24 mouse cellular contexts compared by ENCODE assay signal in the genomic region with DNA sequence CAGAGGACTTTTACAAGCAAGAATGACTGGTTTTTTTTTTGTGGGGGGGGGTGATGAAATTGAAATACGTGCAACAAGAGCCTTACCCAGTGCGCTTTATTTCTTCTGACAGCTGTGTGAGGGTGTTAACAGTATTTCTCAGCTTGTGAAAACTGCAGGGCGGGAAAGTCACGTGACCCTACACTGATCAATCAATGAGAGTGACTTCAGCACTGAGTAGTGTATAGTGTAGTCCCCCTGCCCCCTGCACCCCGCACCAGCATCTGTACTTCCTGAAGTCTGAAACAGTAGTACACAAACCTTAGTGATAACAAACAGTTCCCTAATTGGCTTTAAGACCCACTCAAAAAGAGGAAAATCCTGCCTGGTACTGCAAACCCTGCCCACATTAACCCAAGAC.
DNase-seq lines count a peak whose midpoint lies in the region; ATAC-seq lines count a peak whose summit lies in the region.
"Had no signal": no experiment of that assay in that cellular context is flagged by ENCODE, and none has a peak within 500 bp of the region (broad histone marks: within the 10 kb centered on the region; RNA-seq: fewer than 3 reads in every experiment).

No protein-coding gene starts in this region.

- 0 out of 2 replicates have a peak, but pooled peaks have one; percentile 24 for ATAC-seq in forebrain, embryonic 13.5 days
- 0 out of 2 replicates have a peak, but pooled peaks have one; percentile 42 for ATAC-seq in midbrain, embryonic 11.5 days (ENCODE audit: low FRiP score)
- no peak for ATAC-seq in midbrain, embryonic 14.5 days (ENCODE audit: low FRiP score, low TSS enrichment)
- peak; percentile 84 for ATAC-seq in limb, embryonic 11.5 days (ENCODE audit: insufficient number of reproducible peaks, low FRiP score, low TSS enrichment, low read depth)
- ATAC-seq: CD4-positive, CD25-positive, alpha-beta regulatory T cell, adult 4 months; hindbrain, embryonic 16.5 days; midbrain, embryonic 16.5 days had no signal

- H3K27me3 ChIP-seq in forebrain, embryonic 13.5 days, result no peaks in the 10 kb centered on the region
- no peaks in the 10 kb centered on the region for H3K27me3 ChIP-seq in forebrain, embryonic 10.5 days (ENCODE audit: poor library complexity, severe bottlenecking)
- no peaks in the 10 kb centered on the region for H3K27me3 ChIP-seq in midbrain, embryonic 11.5 days (ENCODE audit: control insufficient read depth, insufficient read depth, low read length)
- no peaks in the 10 kb centered on the region for H3K27me3 ChIP-seq in midbrain, embryonic 14.5 days (ENCODE audit: control insufficient read depth, insufficient read depth, low read length)
- H3K27me3 ChIP-seq in limb, embryonic 11.5 days (ENCODE audit: control insufficient read depth, insufficient read depth, low read length), result no peaks in the 10 kb centered on the region
- H3K27me3 ChIP-seq: heart, embryonic 13.5 days; liver, embryonic 15.5 days; lung, embryonic 15.5 days; neural tube, embryonic 13.5 days had no signal

- WGBS in forebrain, embryonic 13.5 days, result 82% methylated on average over 5 of the region's 5 CpGs
- 80% methylated on average over 5 of the region's 5 CpGs for WGBS in forebrain, embryonic 10.5 days
- 79% methylated on average over 5 of the region's 5 CpGs for WGBS in midbrain, embryonic 11.5 days
- 79% methylated on average over 5 of the region's 5 CpGs for WGBS in midbrain, embryonic 14.5 days
- 53% methylated on average over 5 of the region's 5 CpGs for WGBS in limb, embryonic 11.5 days

- H3K9ac ChIP-seq in forebrain, embryonic 13.5 days, result no peak overlapping the region
- H3K9ac ChIP-seq in midbrain, embryonic 11.5 days (ENCODE audit: low read length), result no peak overlapping the region
- H3K9ac ChIP-seq in midbrain, embryonic 14.5 days (replicated peaks; ENCODE audit: low read length), result no peak overlapping the region
- no peak overlapping the region for H3K9ac ChIP-seq in limb, embryonic 11.5 days (ENCODE audit: low read length)
- H3K9ac ChIP-seq: heart, embryonic 13.5 days; liver, embryonic 15.5 days; lung, embryonic 15.5 days; neural tube, embryonic 13.5 days had no signal

- H3K4me3 ChIP-seq in forebrain, embryonic 13.5 days, result no peak overlapping the region
- H3K4me3 ChIP-seq in forebrain, embryonic 10.5 days, result no peak overlapping the region
- no peak overlapping the region for H3K4me3 ChIP-seq in midbrain, embryonic 11.5 days (ENCODE audit: low read depth, low read length)
- H3K4me3 ChIP-seq in midbrain, embryonic 14.5 days (replicated peaks; ENCODE audit: low read depth, low read length), result no peak overlapping the region
- H3K4me3 ChIP-seq in limb, embryonic 11.5 days (ENCODE audit: low read depth, low read length), result no peak overlapping the region
- H3K4me3 ChIP-seq: heart, embryonic 13.5 days; layer of hippocampus, adult 2 months; liver, embryonic 15.5 days; lung, embryonic 15.5 days; neural tube, embryonic 13.5 days had no signal

- no peaks in the 10 kb centered on the region for H3K9me3 ChIP-seq in forebrain, embryonic 13.5 days (replicated peaks)
- H3K9me3 ChIP-seq in forebrain, embryonic 10.5 days, result no peaks in the 10 kb centered on the region
- H3K9me3 ChIP-seq in midbrain, embryonic 11.5 days (ENCODE audit: control insufficient read depth, low read length), result no peaks in the 10 kb centered on the region
- no peaks in the 10 kb centered on the region for H3K9me3 ChIP-seq in midbrain, embryonic 14.5 days (ENCODE audit: control insufficient read depth, low read length)
- H3K9me3 ChIP-seq in limb, embryonic 11.5 days (ENCODE audit: control insufficient read depth, low read length), result no peaks in the 10 kb centered on the region
- H3K9me3 ChIP-seq: heart, embryonic 13.5 days; liver, embryonic 15.5 days; lung, embryonic 15.5 days; neural tube, embryonic 13.5 days had no signal

- no peak for DNase-seq in forebrain, embryonic 10.5 days (ENCODE audit: extremely low spot score, low spot score)
- DNase-seq in midbrain, embryonic 11.5 days (ENCODE audit: low spot score, missing footprints), result no peak
- DNase-seq in midbrain, embryonic 14.5 days, result no peak
- DNase-seq in limb, embryonic 11.5 days (ENCODE audit: low spot score), result peak; percentile 32
- no peak for DNase-seq in layer of hippocampus, adult 9-11 months
- no peak for DNase-seq in urinary bladder, postnatal 36 days (ENCODE audit: low spot score in 2 of 2)
- DNase-seq: adrenal gland, postnatal 25 days; cerebellum, adult 18-20 months; cerebellum, postnatal 10 days; heart, postnatal 10 days; kidney, adult 18-20 months; kidney, postnatal 36 days; thymus, adult 2 months; thymus, postnatal 36 days had no signal

- no peaks in the 10 kb centered on the region for H3K36me3 ChIP-seq in forebrain, embryonic 13.5 days (ENCODE audit: poor library complexity, severe bottlenecking)
- no peaks in the 10 kb centered on the region for H3K36me3 ChIP-seq in forebrain, embryonic 10.5 days (replicated peaks)
- H3K36me3 ChIP-seq in midbrain, embryonic 11.5 days (ENCODE audit: control insufficient read depth, insufficient read depth, low read length), result no peaks in the 10 kb centered on the region
- no peaks in the 10 kb centered on the region for H3K36me3 ChIP-seq in midbrain, embryonic 14.5 days (ENCODE audit: control insufficient read depth, insufficient read depth, low read length)
- no peaks in the 10 kb centered on the region for H3K36me3 ChIP-seq in limb, embryonic 11.5 days (ENCODE audit: control insufficient read depth, insufficient read depth, low read length)
- H3K36me3 ChIP-seq: heart, embryonic 13.5 days; liver, embryonic 15.5 days; lung, embryonic 15.5 days; neural tube, embryonic 13.5 days had no signal

- no peak overlapping the region for H3K27ac ChIP-seq in forebrain, embryonic 13.5 days
- no peak overlapping the region for H3K27ac ChIP-seq in forebrain, embryonic 10.5 days
- H3K27ac ChIP-seq in midbrain, embryonic 11.5 days (ENCODE audit: low read depth, low read length), result no peak overlapping the region
- H3K27ac ChIP-seq in midbrain, embryonic 14.5 days (replicated peaks; ENCODE audit: low read depth, low read length), result no peak overlapping the region
- no peak overlapping the region for H3K27ac ChIP-seq in limb, embryonic 11.5 days (replicated peaks; ENCODE audit: low read depth, low read length)
- H3K27ac ChIP-seq: heart, embryonic 13.5 days; layer of hippocampus, adult 2 months; liver, embryonic 15.5 days; lung, embryonic 15.5 days; macrophage; neural tube, embryonic 13.5 days had no signal

- H3K4me2 ChIP-seq in forebrain, embryonic 13.5 days, result no peak overlapping the region
- no peak overlapping the region for H3K4me2 ChIP-seq in midbrain, embryonic 11.5 days
- H3K4me2 ChIP-seq in midbrain, embryonic 14.5 days (ENCODE audit: low read length), result no peak overlapping the region
- no peak overlapping the region for H3K4me2 ChIP-seq in limb, embryonic 11.5 days (ENCODE audit: low read depth, severe bottlenecking)
- H3K4me2 ChIP-seq: heart, embryonic 13.5 days; liver, embryonic 15.5 days; lung, embryonic 15.5 days; neural tube, embryonic 13.5 days had no signal

- H3K4me1 ChIP-seq in forebrain, embryonic 13.5 days, result no peaks in the 10 kb centered on the region
- H3K4me1 ChIP-seq in forebrain, embryonic 10.5 days, result no peaks in the 10 kb centered on the region
- H3K4me1 ChIP-seq in midbrain, embryonic 11.5 days (ENCODE audit: control insufficient read depth, insufficient read depth, low read length), result no peaks in the 10 kb centered on the region
- no peaks in the 10 kb centered on the region for H3K4me1 ChIP-seq in midbrain, embryonic 14.5 days (ENCODE audit: control insufficient read depth, insufficient read depth, low read length)
- H3K4me1 ChIP-seq in limb, embryonic 11.5 days (ENCODE audit: control insufficient read depth, insufficient read depth, low read length), result no peaks in the 10 kb centered on the region
- H3K4me1 ChIP-seq: heart, embryonic 13.5 days; liver, embryonic 15.5 days; lung, embryonic 15.5 days; neural tube, embryonic 13.5 days had no signal
